Mouse (Mus musculus): ENCODE results near the gene Dbh. TPM values are rescaled to one million over a fixed set of nuclear protein-coding genes. Genes with fewer than 3 reads are reported as not detected.

Dbh gene
- polyA plus RNA-seq, 1 experiment from 2014 or later = 0.43 TPM

- Histone ChIP-seq H3K4me1 (ENCODE audit: control insufficient read depth, insufficient read depth, low read length) (no peaks in the 10 kb centered on the region), H3K27ac (ENCODE audit: low read length) (no peak overlapping the region), H3K27me3 (ENCODE audit: control insufficient read depth, insufficient read depth, low read length) (no peaks in the 10 kb centered on the region), H3K9me3 (ENCODE audit: control insufficient read depth, low read depth, low read length) (no peaks in the 10 kb centered on the region), H3K4me3 (ENCODE audit: low read depth, low read length) (no peak overlapping the region), H3K36me3 (ENCODE audit: control insufficient read depth, insufficient read depth, low read length) (no peaks in the 10 kb centered on the region), H3K9ac (replicated peaks; ENCODE audit: low read depth, low read length) (no peak overlapping the region), H3K4me2 (replicated peaks; ENCODE audit: low read depth, low read length) (no peak overlapping the region)
- no peak for ATAC-seq (ENCODE audit: insufficient number of reproducible peaks, insufficient read depth, low FRiP score, low read depth)
- WGBS = 24% methylated on average over 7 of the region's 7 CpGs
These were observed 67.3 kb downstream of the Dbh start for GRCm38 (mm10) chr2:27232376-27232775.

Other genes starting within 250 kb of the Dbh start
- gene Surf2, start 248.9 kb upstream of the Dbh start, polyA plus RNA-seq (2014; fragmentation: Nextera tagmentation; extraction: Ambion mirVana) = 33.2 and 36.8 TPM in 2 replicates
- gene Surf1, start 248.7 kb upstream of the Dbh start, polyA plus RNA-seq (2014; fragmentation: Nextera tagmentation; extraction: Ambion mirVana) = 50.4 and 52.4 TPM in 2 replicates
- gene Surf4, start 231.3 kb upstream of the Dbh start, polyA plus RNA-seq (2014; fragmentation: Nextera tagmentation; extraction: Ambion mirVana) = 199 and 218 TPM in 2 replicates
- 0.11 and 0.25 TPM in 2 replicates for gene Stkld1, start 231.2 kb upstream of the Dbh start, polyA plus RNA-seq (2014; fragmentation: Nextera tagmentation; extraction: Ambion mirVana)
- 45.2 and 45.3 TPM in 2 replicates for gene Rexo4, start 200.8 kb upstream of the Dbh start, polyA plus RNA-seq (2014; fragmentation: Nextera tagmentation; extraction: Ambion mirVana)
- 0.07 TPM in 1 of 2 replicates, not detected in the other for gene Adamts13, start 191.8 kb upstream of the Dbh start, polyA plus RNA-seq (2014; fragmentation: Nextera tagmentation; extraction: Ambion mirVana)
- gene Cacfd1, start 155.3 kb upstream of the Dbh start, polyA plus RNA-seq (2014; fragmentation: Nextera tagmentation; extraction: Ambion mirVana) = 59.2 and 62.6 TPM in 2 replicates
- gene Slc2a6, start 137.2 kb upstream of the Dbh start, polyA plus RNA-seq (2014; fragmentation: Nextera tagmentation; extraction: Ambion mirVana) = 0.84 and 1.7 TPM in 2 replicates
- not detected in 2 replicates for gene Mymk, start 93.1 kb upstream of the Dbh start, polyA plus RNA-seq (2014; fragmentation: Nextera tagmentation; extraction: Ambion mirVana)
- gene Adamtsl2, start 85.9 kb upstream of the Dbh start, polyA plus RNA-seq (2014; fragmentation: Nextera tagmentation; extraction: Ambion mirVana) = 2.1 and 3.2 TPM in 2 replicates
- not detected in 2 replicates for gene Fam163b, start 22.7 kb upstream of the Dbh start, polyA plus RNA-seq (2014; fragmentation: Nextera tagmentation; extraction: Ambion mirVana)
- gene Sardh, start 83.1 kb downstream of the Dbh start, polyA plus RNA-seq (2014; fragmentation: Nextera tagmentation; extraction: Ambion mirVana) = 11.9 and 12.2 TPM in 2 replicates

Data from stomach, embryonic 14.5 days (tissue).